Mouse (Mus musculus): Measurements from ENCODE around the gene Numa1. TPM values are rescaled to one million over a fixed set of nuclear protein-coding genes. Genes with fewer than 3 reads are reported as not detected.

Numa1 gene
- total RNA-seq (2014; rRNA removed) (64.4 and 74.0 TPM in 2 replicates), polyA plus RNA-seq (2015; fragmentation: Nextera tagmentation; extraction: Ambion mirVana) (17.9 and 20.6 TPM in 2 replicates)

DNA sequence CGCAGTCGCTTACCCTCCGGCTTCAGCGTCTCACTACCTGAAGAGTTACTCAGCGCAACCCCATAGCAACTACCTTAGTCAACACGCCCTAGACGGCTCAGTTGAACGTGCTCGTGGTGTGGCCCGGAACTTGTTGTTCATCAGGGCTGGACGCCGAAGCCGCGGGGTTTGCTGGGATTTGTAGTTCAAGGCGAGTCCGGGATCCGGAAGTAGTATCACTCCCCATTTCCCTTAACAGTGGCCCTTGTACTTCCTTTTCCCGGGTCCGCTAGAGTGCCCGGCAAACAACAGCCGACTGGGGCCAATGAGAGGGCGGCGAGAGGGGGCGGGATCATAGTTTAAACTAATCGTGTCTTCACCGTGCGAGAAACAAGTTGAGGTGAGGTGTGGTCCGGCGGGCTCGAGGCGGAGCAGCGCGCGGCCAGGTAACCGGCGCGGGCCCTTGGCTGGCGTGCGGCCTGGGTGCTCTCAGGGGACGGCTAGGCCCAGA, at the start of gene Numa1, which contains the start of gene Lrrc51:
TSS of gene Numa1 (plus strand) at position 361 of the 490 bp plus-strand sequence.
TSS of gene Lrrc51 (minus strand) at position 145 of the 490 bp plus-strand sequence.
- H3K4me1 ChIP-seq (ENCODE audit: insufficient read depth, low read length) = peaks cover 3% of the 10 kb centered on the region; the same call in 1 of the 2 replicates
- WGBS = 1% methylated on average over 40 of the region's 40 CpGs

DNA sequence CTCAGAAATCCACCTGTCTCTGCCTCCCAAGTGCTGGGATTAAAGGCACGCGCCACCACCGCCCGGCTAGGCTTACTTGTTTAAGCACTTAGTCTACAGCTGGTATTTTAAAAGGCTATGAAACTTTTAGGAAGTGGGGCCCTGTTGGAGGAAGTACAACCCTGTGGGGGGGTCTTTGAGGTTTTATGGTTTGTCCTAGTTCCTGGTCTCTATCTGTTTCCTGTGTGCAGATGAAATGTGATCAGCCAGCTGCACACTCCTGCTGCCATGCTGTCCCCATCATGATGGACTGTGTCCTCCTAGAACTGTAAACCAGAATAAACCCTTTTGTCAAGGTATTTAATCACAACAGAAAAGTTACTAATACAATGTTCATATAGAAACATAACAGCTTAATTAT, 49.8 kb upstream of the Numa1 start:
- Histone ChIP-seq H3K9ac (replicated peaks; ENCODE audit: low read length, poor library complexity, severe bottlenecking) (no peak overlapping the region), H3K9me3 (ENCODE audit: low read length) (no peaks in the 10 kb centered on the region), H3K36me3 (ENCODE audit: insufficient read depth, low read length) (no peaks in the 10 kb centered on the region), H3K4me2 (ENCODE audit: low read depth, low read length, poor library complexity, severe bottlenecking) (no peak overlapping the region), H3K27ac (ENCODE audit: low read depth, low read length) (no peak overlapping the region), H3K4me3 (ENCODE audit: low read depth, low read length) (no peak overlapping the region), H3K27me3 (ENCODE audit: insufficient read depth, low read length) (no peaks in the 10 kb centered on the region), H3K4me1 (ENCODE audit: insufficient read depth, low read length) (no peaks in the 10 kb centered on the region)
- 94% methylated on average over 4 of the region's 4 CpGs for WGBS
- no peak for TF ChIP-seq CTCF (IDR thresholded peaks at IDR 0.05)
- DNase-seq (ENCODE audit: low spot score) (no peak), ATAC-seq (ENCODE audit: low FRiP score) (no peak)

More for the DNA sequence above, at the start of gene Numa1, which contains the start of gene Lrrc51:
- Histone ChIP-seq H3K4me3 (ENCODE audit: low read depth, low read length) (peak within 1 kb of the TSS; percentile 84), H3K9me3 (ENCODE audit: low read length) (no peaks in the 10 kb centered on the region), H3K36me3 (ENCODE audit: insufficient read depth, low read length) (no peaks in the 10 kb centered on the region), H3K27me3 (ENCODE audit: insufficient read depth, low read length) (no peaks in the 10 kb centered on the region), H3K27ac (ENCODE audit: low read depth, low read length) (peak within 1 kb of the TSS; percentile 62), H3K4me2 (ENCODE audit: low read depth, low read length, poor library complexity, severe bottlenecking) (peak within 1 kb of the TSS; percentile 81), H3K9ac (replicated peaks; ENCODE audit: low read length, poor library complexity, severe bottlenecking) (peak within 1 kb of the TSS; percentile 75)
- DNase-seq (ENCODE audit: low spot score) (peak; percentile 97), ATAC-seq (ENCODE audit: low FRiP score) (peak; percentile 97)
- TF ChIP-seq CTCF (IDR thresholded peaks at IDR 0.05) = no peak

GRCm38 (mm10) chr7:101886274-101886673, 47.6 kb upstream of the Numa1 start:
- H3K4me2 ChIP-seq (ENCODE audit: low read depth, low read length, poor library complexity, severe bottlenecking) = no peak overlapping the region
- H3K27ac ChIP-seq (ENCODE audit: low read depth, low read length) = no peak overlapping the region
- no peak overlapping the region for H3K4me3 ChIP-seq (ENCODE audit: low read depth, low read length)
- ATAC-seq (ENCODE audit: low FRiP score) (no peak), DNase-seq (ENCODE audit: low spot score) (no peak)
- 89% methylated on average over 6 of the region's 6 CpGs for WGBS
- H3K9me3 ChIP-seq (ENCODE audit: low read length) = no peaks in the 10 kb centered on the region
- no peak for TF ChIP-seq CTCF (IDR thresholded peaks at IDR 0.05)
- H3K9ac ChIP-seq (replicated peaks; ENCODE audit: low read length, poor library complexity, severe bottlenecking) = no peak overlapping the region
- H3K4me1 ChIP-seq (ENCODE audit: insufficient read depth, low read length) = no peaks in the 10 kb centered on the region
- no peaks in the 10 kb centered on the region for H3K36me3 ChIP-seq (ENCODE audit: insufficient read depth, low read length)
- H3K27me3 ChIP-seq (ENCODE audit: insufficient read depth, low read length) = no peaks in the 10 kb centered on the region

DNA sequence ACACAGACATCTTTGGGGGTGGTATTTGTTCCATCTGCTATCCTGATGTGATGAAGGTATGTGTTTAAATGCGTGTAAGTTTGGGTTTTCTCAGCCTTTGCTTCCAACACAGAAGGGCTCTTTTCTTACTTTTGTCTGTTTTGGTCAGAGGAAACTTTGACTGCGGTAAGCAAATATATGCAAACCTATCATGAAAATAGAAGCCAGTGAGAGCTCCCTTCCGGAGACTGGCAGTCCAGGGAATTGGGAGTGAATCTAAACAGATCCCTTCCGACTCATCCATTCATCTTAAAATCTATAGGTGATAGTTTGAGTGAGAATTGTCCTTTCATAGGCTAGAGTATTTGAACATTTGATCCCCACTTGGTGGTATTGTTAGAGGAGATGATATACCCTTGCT, 45.5 kb upstream of the Numa1 start:
- no peak for DNase-seq (ENCODE audit: low spot score)
- no peak overlapping the region for H3K4me3 ChIP-seq (ENCODE audit: low read depth, low read length)
- no peak for TF ChIP-seq CTCF (IDR thresholded peaks at IDR 0.05)
- WGBS = 86% methylated on average over 4 of the region's 4 CpGs
- no peaks in the 10 kb centered on the region for H3K9me3 ChIP-seq (ENCODE audit: low read length)
- no peak overlapping the region for H3K4me2 ChIP-seq (ENCODE audit: low read depth, low read length, poor library complexity, severe bottlenecking)
- H3K36me3 ChIP-seq (ENCODE audit: insufficient read depth, low read length) = no peaks in the 10 kb centered on the region
- no peak overlapping the region for H3K9ac ChIP-seq (replicated peaks; ENCODE audit: low read length, poor library complexity, severe bottlenecking)
- H3K4me1 ChIP-seq (ENCODE audit: insufficient read depth, low read length) = no peaks in the 10 kb centered on the region
- no peak overlapping the region for H3K27ac ChIP-seq (ENCODE audit: low read depth, low read length)
- ATAC-seq (ENCODE audit: low FRiP score) = no peak
- H3K27me3 ChIP-seq (ENCODE audit: insufficient read depth, low read length) = no peaks in the 10 kb centered on the region

DNA sequence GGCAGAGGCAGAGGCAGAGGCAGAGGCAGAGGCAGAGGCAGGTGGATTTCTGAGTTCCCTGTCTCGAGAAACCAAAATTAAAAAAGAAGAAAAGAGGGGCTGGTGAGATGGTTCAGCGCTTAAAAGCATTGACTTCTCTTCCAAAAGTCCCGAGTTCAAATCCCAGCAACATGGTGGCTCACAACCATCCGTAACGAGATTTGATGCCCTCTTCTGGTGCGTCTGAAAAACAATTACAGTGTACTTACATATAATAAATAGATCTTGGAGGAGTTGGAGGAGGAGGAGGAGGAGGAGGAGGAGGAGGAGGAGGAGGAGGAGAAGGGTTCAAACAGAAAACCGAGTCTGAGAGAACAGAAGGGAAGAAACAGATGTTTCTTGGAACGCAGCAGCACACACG, 38.2 kb upstream of the Numa1 start:
- peak overlapping the region; percentile 86 for H3K27ac ChIP-seq (ENCODE audit: low read depth, low read length)
- H3K4me2 ChIP-seq (ENCODE audit: low read depth, low read length, poor library complexity, severe bottlenecking) = peak overlapping the region; percentile 41
- peak; percentile 56 for TF ChIP-seq CTCF (IDR thresholded peaks at IDR 0.05)
- 0 out of 2 replicates have a peak, but pooled peaks cover 5% of the 10 kb centered on the region for H3K4me1 ChIP-seq (ENCODE audit: insufficient read depth, low read length)
- peak overlapping the region; percentile 56; the same call in 1 of the 2 replicates for H3K9ac ChIP-seq (replicated peaks; ENCODE audit: low read length, poor library complexity, severe bottlenecking)
- H3K27me3 ChIP-seq (ENCODE audit: insufficient read depth, low read length) = no peaks in the 10 kb centered on the region
- WGBS = 41% methylated on average over 9 of the region's 9 CpGs
- peak; percentile 24 for DNase-seq (ENCODE audit: low spot score)
- peak overlapping the region; percentile 51 for H3K4me3 ChIP-seq (ENCODE audit: low read depth, low read length)
- ATAC-seq (ENCODE audit: low FRiP score) = peak; percentile 15
- H3K9me3 ChIP-seq (ENCODE audit: low read length) = no peaks in the 10 kb centered on the region
- H3K36me3 ChIP-seq (ENCODE audit: insufficient read depth, low read length) = peaks cover 5% of the 10 kb centered on the region; the same call in 1 of the 2 replicates
